Mouse (Mus musculus) embryonic facial prominence, embryonic 14.5 days (tissue): ENCODE results near the gene Ufc1. TPM values are rescaled to one million over a fixed set of nuclear protein-coding genes. Genes with fewer than 3 reads are reported as not detected.

Experiments
- polyA plus RNA-seq: library from polyadenylated mRNA; unstranded; fragments of >200 nt; fragmentation: Nextera tagmentation; extraction: Ambion mirVana; gene quantifications from 2 replicates; pipeline ENCODE4 v1.2.1, GENCODE M21; 2014

Ufc1 gene
- polyA plus RNA-seq, 1 experiment from 2014 or later = 110 TPM

Other genes starting within 250 kb of the Ufc1 start
- 20.5 and 25.0 TPM in 2 replicates for gene Fcgr3, start 230.1 kb downstream of the Ufc1 start, polyA plus RNA-seq
- gene Cfap126, start 181.1 kb downstream of the Ufc1 start, polyA plus RNA-seq = 4.4 and 12.3 TPM in 2 replicates
- 276 and 291 TPM in 2 replicates for gene Sdhc, start 144.4 kb downstream of the Ufc1 start, polyA plus RNA-seq
- gene Mpz, start 144.3 kb downstream of the Ufc1 start, polyA plus RNA-seq = 9.6 and 11.2 TPM in 2 replicates
- gene Pcp4l1, start 98.8 kb downstream of the Ufc1 start, polyA plus RNA-seq = 11.3 and 14.7 TPM in 2 replicates
- 0.15 and 0.17 TPM in 2 replicates for gene Nr1i3, start 81.1 kb downstream of the Ufc1 start, polyA plus RNA-seq
- 25.4 and 28.7 TPM in 2 replicates for gene Tomm40l, start 72.5 kb downstream of the Ufc1 start, polyA plus RNA-seq
- 1.9 TPM in 2 replicates for gene Apoa2, start 70.0 kb downstream of the Ufc1 start, polyA plus RNA-seq
- gene Fcer1g, start 60.7 kb downstream of the Ufc1 start, polyA plus RNA-seq = 92.7 and 100 TPM in 2 replicates
- 11.7 and 13.1 TPM in 2 replicates for gene Adamts4, start 44.6 kb downstream of the Ufc1 start, polyA plus RNA-seq
- 233 and 246 TPM in 2 replicates for gene Ndufs2, start 43.6 kb downstream of the Ufc1 start, polyA plus RNA-seq
- 60.2 and 64.0 TPM in 2 replicates for gene B4galt3, start 24.7 kb downstream of the Ufc1 start, polyA plus RNA-seq
- 44.3 and 53.0 TPM in 2 replicates for gene Ppox, start 13.8 kb downstream of the Ufc1 start, polyA plus RNA-seq
- 64.2 and 74.3 TPM in 2 replicates for gene Usp21, start 7.0 kb downstream of the Ufc1 start, polyA plus RNA-seq
- 46.0 and 52.1 TPM in 2 replicates for gene Dedd, start 34.1 kb upstream of the Ufc1 start, polyA plus RNA-seq
- gene Nit1, start 50.6 kb upstream of the Ufc1 start, polyA plus RNA-seq = 28.8 and 29.7 TPM in 2 replicates
- gene Pfdn2, start 50.6 kb upstream of the Ufc1 start, polyA plus RNA-seq = 49.1 and 49.5 TPM in 2 replicates
- gene Klhdc9, start 65.8 kb upstream of the Ufc1 start, polyA plus RNA-seq = 2.2 and 3.0 TPM in 2 replicates
- 7.7 and 10.7 TPM in 2 replicates for gene Nectin4, start 75.1 kb upstream of the Ufc1 start, polyA plus RNA-seq
- 1.9 and 2.0 TPM in 2 replicates for gene Arhgap30, start 93.9 kb upstream of the Ufc1 start, polyA plus RNA-seq
- 68.9 and 84.9 TPM in 2 replicates for gene Usf1, start 116.3 kb upstream of the Ufc1 start, polyA plus RNA-seq
- gene Tstd1, start 123.8 kb upstream of the Ufc1 start, polyA plus RNA-seq = 2.0 and 3.6 TPM in 2 replicates
- 27.0 and 29.5 TPM in 2 replicates for gene F11r, start 142.5 kb upstream of the Ufc1 start, polyA plus RNA-seq
- gene Alyref2, start 208.5 kb upstream of the Ufc1 start, polyA plus RNA-seq = 13.8 TPM in 2 replicates
- not detected in 2 replicates for gene Itln1, start 240.3 kb upstream of the Ufc1 start, polyA plus RNA-seq